Mouse (Mus musculus) limb, embryonic 13.5 days (tissue): ENCODE data around the gene Olfr373. TPM values are rescaled to one million over a fixed set of nuclear protein-coding genes. Genes with fewer than 3 reads are reported as not detected.
"Not testable (repeated sequence)": the region's sequence is repeated elsewhere in the genome, so short reads cannot be mapped to it uniquely, and the experiment has no call there.

ENCODE experiments used
- ATAC-seq: fragments of 200-750 bp; cut with Nextera tagmentation; 2 replicates; pipeline ENCODE4 v1.8.0; 2017; ENCODE audit warnings: low read depth, moderate number of reproducible peaks, moderate TSS enrichment; ENCODE audit not compliant: low FRiP score
- H3K27ac ChIP-seq: fragments of 300-500 bp; sonication (generic); 2 replicates; pipeline ENCODE4 v1.5.1; 2015; ENCODE audit warnings: inconsistent platforms, mild to moderate bottlenecking, moderate library complexity
- H3K27me3 ChIP-seq: fragments of 300-500 bp; sonication (generic); 2 replicates; pipeline ENCODE4 v1.6.1; 2015; ENCODE audit warnings: mild to moderate bottlenecking, inconsistent platforms
- H3K36me3 ChIP-seq: fragments of 300-500 bp; sonication (generic); 2 replicates; pipeline ENCODE4 v1.6.1; 2015; ENCODE audit warnings: inconsistent platforms, mild to moderate bottlenecking, moderate library complexity
- H3K4me1 ChIP-seq: fragments of 300-500 bp; sonication (generic); 2 replicates; pipeline ENCODE4 v1.6.1; 2015; ENCODE audit warnings: inconsistent platforms
- H3K4me2 ChIP-seq: fragments of 300-500 bp; sonication (generic); replicated peaks from 2 replicates; pipeline ENCODE4 v1.6.1; 2015; ENCODE audit warnings: inconsistent platforms, mild to moderate bottlenecking, moderate library complexity
- H3K4me3 ChIP-seq: fragments of 300-500 bp; sonication (generic); 2 replicates; pipeline ENCODE4 v1.5.1; 2015; ENCODE audit warnings: moderate library complexity, mild to moderate bottlenecking, inconsistent platforms
- H3K9ac ChIP-seq: fragments of 300-500 bp; sonication (generic); 2 replicates; pipeline ENCODE4 v1.6.1; 2015; ENCODE audit warnings: mild to moderate bottlenecking, inconsistent platforms
- H3K9me3 ChIP-seq: fragments of 300-500 bp; sonication (generic); 2 replicates; pipeline ENCODE4 v1.6.1; 2016; ENCODE audit warnings: inconsistent platforms
- WGBS: fragments of 180-500 bp; shearing (Covaris S2); methylation state at CpG from one replicate; pipeline ENCODE4 v1.1.7; 2015; 5-methylcytosine and 5-hydroxymethylcytosine counted together
- polyA plus RNA-seq: library from polyadenylated mRNA; unstranded; fragments of >200 nt; fragmentation: Nextera tagmentation; extraction: Ambion mirVana; gene quantifications from 2 replicates; pipeline ENCODE4 v1.2.1, GENCODE M21; 2015

Olfr373 gene
- not detected in 2 replicates for polyA plus RNA-seq

- H3K27me3 ChIP-seq, ATAC-seq, H3K4me3 ChIP-seq: not testable (repeated sequence)
These were observed at the start of gene Olfr373 for GRCm38 (mm10) chr8:72082877-72083276. Olfr373 (plus strand) TSS chr8:72083177.

DNA sequence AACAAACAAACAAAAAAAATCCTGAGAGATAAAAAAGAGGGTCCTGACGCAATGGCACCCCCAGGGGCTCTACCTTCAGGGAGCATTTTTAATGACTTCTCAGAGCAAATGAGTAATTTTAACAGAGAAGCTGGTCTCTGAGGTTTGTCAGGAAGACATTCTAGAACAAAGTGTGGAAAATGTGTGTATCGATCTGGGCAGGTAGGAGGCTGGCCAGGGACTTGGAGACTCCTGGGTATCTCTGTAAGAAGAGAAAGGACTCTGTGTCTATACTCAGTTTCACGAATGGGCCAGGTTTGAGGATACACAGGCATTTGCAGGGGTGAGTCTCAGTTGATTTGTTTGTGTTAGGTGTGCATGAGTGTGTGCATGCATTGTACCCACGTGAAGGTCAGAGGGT is 42.1 kb upstream of the Olfr373 start, which contains the start of gene Olfr372:
Gene Olfr372 (plus strand): TSS at position 301 of the 400 bp plus-strand sequence.
- not testable (repeated sequence) for H3K27ac ChIP-seq

More at GRCm38 (mm10) chr8:72082877-72083276, at the start of gene Olfr373:
- not testable (repeated sequence) for H3K27ac ChIP-seq, H3K4me2 ChIP-seq, H3K4me1 ChIP-seq, H3K9ac ChIP-seq, H3K36me3 ChIP-seq, H3K9me3 ChIP-seq

GRCm38 (mm10) chr8:72042493-72042892 is 40.5 kb upstream of the Olfr373 start:
- no peaks in the 10 kb centered on the region for H3K27me3 ChIP-seq
- no peak for ATAC-seq
- 82% methylated on average over 1 of the region's 1 CpGs for WGBS
- H3K4me3 ChIP-seq, result no peak overlapping the region
- H3K4me2 ChIP-seq, result no peak overlapping the region
- no peak overlapping the region for H3K27ac ChIP-seq
- H3K36me3 ChIP-seq, result no peaks in the 10 kb centered on the region
- H3K9ac ChIP-seq, result no peak overlapping the region
- no peaks in the 10 kb centered on the region for H3K9me3 ChIP-seq
- no peaks in the 10 kb centered on the region for H3K4me1 ChIP-seq

More for the DNA sequence above, 42.1 kb upstream of the Olfr373 start, which contains the start of gene Olfr372:
- not testable (repeated sequence) for H3K4me1 ChIP-seq, H3K9me3 ChIP-seq, H3K36me3 ChIP-seq, ATAC-seq, H3K4me3 ChIP-seq, H3K4me2 ChIP-seq, H3K9ac ChIP-seq, H3K27me3 ChIP-seq
- WGBS, result 73% methylated on average over 4 of the region's 4 CpGs

DNA sequence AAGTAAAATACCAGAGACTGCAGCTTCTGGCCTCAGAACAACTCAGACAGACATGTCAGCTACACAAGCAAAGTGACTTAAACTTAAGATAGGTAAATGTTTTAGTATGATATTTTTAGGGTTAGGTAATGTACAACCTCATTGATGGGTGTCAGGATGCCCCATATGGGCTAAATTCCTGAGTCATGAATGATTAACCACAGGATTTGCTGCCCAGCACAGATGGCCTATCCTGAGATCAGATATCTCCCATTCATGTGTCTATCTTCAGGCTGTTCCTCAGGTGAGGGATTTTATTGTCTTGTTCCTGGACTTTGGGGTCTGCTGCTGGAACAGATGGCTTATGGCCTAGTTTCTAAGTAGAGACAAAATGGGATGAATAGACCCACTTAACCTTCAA is 28.3 kb upstream of the Olfr373 start:
- H3K27me3 ChIP-seq, H3K4me2 ChIP-seq, ATAC-seq, H3K36me3 ChIP-seq, H3K9ac ChIP-seq, H3K4me1 ChIP-seq, H3K27ac ChIP-seq, H3K9me3 ChIP-seq, H3K4me3 ChIP-seq: not testable (repeated sequence)

- not testable (repeated sequence) for H3K4me1 ChIP-seq, H3K9me3 ChIP-seq, H3K36me3 ChIP-seq, ATAC-seq, H3K4me2 ChIP-seq, H3K9ac ChIP-seq, H3K4me3 ChIP-seq, H3K27me3 ChIP-seq, H3K27ac ChIP-seq
- 85% methylated on average over 3 of the region's 4 CpGs for WGBS
These were observed 25.3 kb upstream of the Olfr373 start for GRCm38 (mm10) chr8:72057643-72058042.

DNA sequence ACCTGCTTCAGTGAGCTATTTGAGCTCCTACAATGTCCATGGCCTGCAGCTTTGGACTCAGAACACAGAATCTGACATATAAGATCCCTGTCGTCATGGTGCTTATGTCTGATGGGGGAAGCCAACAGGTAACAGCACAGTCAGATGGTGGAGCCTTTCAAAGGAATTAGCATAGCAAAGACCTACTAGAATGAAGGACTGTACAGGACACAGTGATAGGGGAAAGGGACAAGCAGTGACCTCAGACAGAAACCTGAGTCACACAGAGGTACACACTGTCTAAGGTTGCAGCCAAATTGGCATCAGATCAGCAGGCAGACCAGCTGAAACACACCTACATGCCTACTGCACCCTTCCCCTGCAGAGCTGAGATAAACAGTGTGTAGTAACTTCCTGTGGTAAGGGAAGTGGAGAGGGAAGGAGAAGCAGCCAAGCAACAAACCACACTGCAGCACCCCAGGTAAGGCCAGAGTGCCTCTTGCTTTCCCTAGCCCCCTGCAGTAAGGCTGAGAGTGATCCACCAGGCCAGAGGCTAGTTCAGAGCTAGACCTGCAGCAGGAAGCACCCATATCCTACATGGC is 16.1 kb upstream of the Olfr373 start:
- not testable (repeated sequence) for H3K4me3 ChIP-seq, H3K9me3 ChIP-seq, H3K4me1 ChIP-seq, ATAC-seq, H3K4me2 ChIP-seq, H3K27me3 ChIP-seq, H3K9ac ChIP-seq, H3K27ac ChIP-seq, H3K36me3 ChIP-seq
- WGBS, result 87% methylated on average over 1 of the region's 1 CpGs

DNA sequence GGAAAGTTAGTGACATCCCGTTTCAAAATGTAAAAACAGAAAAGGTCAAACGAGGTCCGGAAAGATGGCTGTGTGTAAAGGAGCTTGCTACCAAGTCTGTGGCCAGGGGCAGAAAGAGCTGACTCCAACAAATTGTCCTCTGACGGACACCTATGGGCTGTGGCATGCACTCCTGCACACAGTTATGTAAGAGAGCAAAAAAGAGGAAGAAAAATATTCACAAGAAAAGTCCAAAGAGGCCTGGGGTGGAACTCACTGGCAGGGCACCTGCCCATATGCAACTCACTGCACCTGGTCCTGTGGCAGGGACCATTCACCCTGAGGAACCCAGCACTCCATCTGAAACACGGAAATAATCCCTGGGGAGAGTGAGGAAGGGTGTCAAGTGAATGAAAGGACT is 1.8 kb downstream of the Olfr373 start:
- WGBS, result 73% methylated on average over 5 of the region's 5 CpGs

GRCm38 (mm10) chr8:72087611-72088010 is 4.6 kb downstream of the Olfr373 start:
- H3K27me3 ChIP-seq, ATAC-seq, H3K9me3 ChIP-seq, H3K9ac ChIP-seq, H3K36me3 ChIP-seq, H3K4me2 ChIP-seq, H3K27ac ChIP-seq, H3K4me1 ChIP-seq, H3K4me3 ChIP-seq: not testable (repeated sequence)
- WGBS, result 86% methylated on average over 3 of the region's 3 CpGs

More for the DNA sequence above, 1.8 kb downstream of the Olfr373 start:
- Histone ChIP-seq H3K9me3 (no peaks in the 10 kb centered on the region), H3K9ac (no peak overlapping the region), H3K4me2 (no peak overlapping the region), H3K4me1 (no peaks in the 10 kb centered on the region), H3K27me3 (no peaks in the 10 kb centered on the region), H3K4me3 (no peak overlapping the region), H3K27ac (no peak overlapping the region), H3K36me3 (no peaks in the 10 kb centered on the region)
- ATAC-seq, result no peak

- not testable (repeated sequence) for ATAC-seq, H3K27ac ChIP-seq, H3K4me2 ChIP-seq, H3K4me1 ChIP-seq, H3K9ac ChIP-seq, H3K4me3 ChIP-seq, H3K27me3 ChIP-seq, H3K36me3 ChIP-seq, H3K9me3 ChIP-seq
These were observed 13.7 kb downstream of the Olfr373 start for GRCm38 (mm10) chr8:72096721-72097120.

DNA sequence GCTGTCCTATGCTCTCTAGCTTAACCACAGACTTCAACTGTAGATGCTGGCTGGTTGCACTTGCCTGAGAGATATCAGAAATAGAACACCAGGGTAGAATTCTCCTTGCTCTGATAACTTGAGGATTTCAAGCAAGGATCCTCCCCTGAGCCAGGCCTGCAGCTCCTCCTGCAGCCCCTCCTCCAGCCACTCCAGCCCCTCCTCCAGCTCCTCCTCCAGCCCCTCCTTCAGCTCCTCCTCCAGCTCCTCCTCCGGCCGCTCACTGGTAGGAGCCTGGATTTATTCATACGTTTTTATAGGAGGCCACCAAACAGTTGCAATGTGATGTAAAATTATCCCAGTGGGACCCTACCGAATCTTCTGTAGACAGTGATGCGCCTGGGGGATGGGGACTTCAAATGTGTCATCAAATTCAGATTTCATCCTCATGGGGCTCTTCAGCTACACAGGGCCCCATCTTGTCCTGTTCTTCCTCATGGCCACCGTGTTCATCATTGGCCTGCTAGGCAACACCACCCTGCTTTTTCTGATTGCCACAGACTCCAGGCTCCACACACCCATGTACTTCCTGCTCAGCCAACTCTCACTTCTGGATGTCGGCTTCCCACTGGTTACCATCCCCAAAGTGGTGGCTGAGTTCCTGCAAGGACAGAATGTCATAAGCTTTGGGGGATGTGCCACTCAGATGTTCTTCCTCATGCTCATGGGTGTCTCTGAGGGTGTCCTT is 16.6 kb downstream of the Olfr373 start:
- H3K36me3 ChIP-seq, H3K27ac ChIP-seq, H3K27me3 ChIP-seq, H3K9ac ChIP-seq, H3K4me1 ChIP-seq, H3K4me2 ChIP-seq, H3K9me3 ChIP-seq, H3K4me3 ChIP-seq, ATAC-seq: not testable (repeated sequence)
- 62% methylated on average over 6 of the region's 7 CpGs for WGBS

DNA sequence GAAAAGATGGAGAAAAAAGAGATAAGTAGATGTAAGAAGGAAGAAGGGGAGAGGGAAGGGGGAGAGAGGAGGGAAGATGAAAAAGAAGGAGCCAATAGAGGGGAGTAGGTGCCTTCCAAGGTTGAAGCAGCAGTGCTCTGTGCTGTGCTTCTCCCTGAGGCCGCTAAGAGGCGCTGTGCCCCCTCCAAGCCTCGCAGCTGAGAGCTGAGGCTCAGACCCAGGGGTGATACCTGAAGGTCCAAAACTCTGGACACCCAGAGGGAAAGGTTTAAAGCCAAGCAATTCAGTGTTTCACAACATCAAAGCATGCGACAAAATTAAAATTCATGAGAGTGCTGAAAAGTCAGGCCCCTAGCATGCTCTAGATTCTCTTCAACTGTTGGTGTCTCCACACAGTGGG is 22.2 kb downstream of the Olfr373 start:
- Histone ChIP-seq H3K9me3 (peaks cover 7% of the 10 kb centered on the region), H3K36me3 (no peaks in the 10 kb centered on the region), H3K4me1 (no peaks in the 10 kb centered on the region), H3K27ac (no peak overlapping the region), H3K4me2 (no peak overlapping the region), H3K9ac (no peak overlapping the region), H3K4me3 (no peak overlapping the region), H3K27me3 (no peaks in the 10 kb centered on the region)
- 15% methylated on average over 4 of the region's 4 CpGs for WGBS
- no peak for ATAC-seq

GRCm38 (mm10) chr8:72106740-72107139 is 23.8 kb downstream of the Olfr373 start, which contains the start of gene Olfr374:
Olfr374 (plus strand) TSS chr8:72107040.
- peaks cover 7% of the 10 kb centered on the region for H3K9me3 ChIP-seq
- H3K4me3 ChIP-seq, result no peak within 1 kb of the TSS
- no peak within 1 kb of the TSS for H3K4me2 ChIP-seq
- no peaks in the 10 kb centered on the region for H3K4me1 ChIP-seq
- H3K27ac ChIP-seq, result no peak within 1 kb of the TSS
- ATAC-seq, result no peak
- no peak within 1 kb of the TSS for H3K9ac ChIP-seq
- no peaks in the 10 kb centered on the region for H3K36me3 ChIP-seq
- no peaks in the 10 kb centered on the region for H3K27me3 ChIP-seq
- 81% methylated on average over 3 of the region's 3 CpGs for WGBS

- Histone ChIP-seq H3K9me3 (no peaks in the 10 kb centered on the region), H3K36me3 (no peaks in the 10 kb centered on the region), H3K4me2 (no peak overlapping the region), H3K4me1 (no peaks in the 10 kb centered on the region), H3K27me3 (no peaks in the 10 kb centered on the region), H3K4me3 (no peak overlapping the region), H3K27ac (no peak overlapping the region), H3K9ac (no peak overlapping the region)
- WGBS, result 77% methylated on average over 6 of the region's 6 CpGs
- no peak for ATAC-seq
These were observed 27.9 kb downstream of the Olfr373 start for GRCm38 (mm10) chr8:72110876-72111275.
